Comparison of ENCODE assay signal across 24 mouse cellular contexts in the genomic region with DNA sequence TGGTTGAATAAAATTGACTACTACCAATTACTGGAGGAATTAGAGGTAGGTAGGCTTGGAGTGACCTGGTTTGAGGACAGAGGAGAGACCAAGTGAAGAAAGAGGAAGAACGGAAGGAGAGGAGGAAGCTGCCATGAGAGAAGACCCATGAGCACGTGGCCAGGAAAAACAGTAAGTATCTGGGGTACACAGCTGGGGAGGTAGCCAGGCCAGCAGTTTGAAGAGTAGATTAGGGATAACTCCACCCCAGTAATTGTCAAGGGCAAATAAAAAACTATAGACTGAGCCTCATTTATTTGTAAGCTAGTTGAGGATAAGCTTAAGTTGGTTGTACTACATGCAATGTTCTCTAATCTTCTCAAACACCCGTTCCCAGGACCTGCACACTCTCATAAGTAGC.
"Had no signal": no experiment of that assay in that cellular context is flagged by ENCODE, and none has a peak within 500 bp of the region (broad histone marks: within the 10 kb centered on the region; RNA-seq: fewer than 3 reads in every experiment).

No protein-coding gene starts in this region.

- H3K9me3 ChIP-seq: embryonic facial prominence, embryonic 12.5 days; embryonic facial prominence, embryonic 13.5 days; embryonic facial prominence, embryonic 15.5 days; forebrain, embryonic 10.5 days; forebrain, embryonic 12.5 days; forebrain, embryonic 13.5 days; forebrain, embryonic 15.5 days; heart, embryonic 10.5 days; heart, embryonic 12.5 days had no signal

- H3K4me1 ChIP-seq: embryonic facial prominence, embryonic 12.5 days; embryonic facial prominence, embryonic 13.5 days; embryonic facial prominence, embryonic 15.5 days; forebrain, embryonic 10.5 days; forebrain, embryonic 12.5 days; forebrain, embryonic 13.5 days; forebrain, embryonic 15.5 days; heart, embryonic 10.5 days; heart, embryonic 12.5 days had no signal

- H3K27me3 ChIP-seq: embryonic facial prominence, embryonic 12.5 days; embryonic facial prominence, embryonic 13.5 days; embryonic facial prominence, embryonic 15.5 days; forebrain, embryonic 12.5 days; forebrain, embryonic 13.5 days; forebrain, embryonic 15.5 days; heart, embryonic 12.5 days had no signal

- H3K36me3 ChIP-seq: embryonic facial prominence, embryonic 12.5 days; embryonic facial prominence, embryonic 13.5 days; embryonic facial prominence, embryonic 15.5 days; forebrain, embryonic 10.5 days; forebrain, embryonic 12.5 days; forebrain, embryonic 15.5 days; heart, embryonic 10.5 days; heart, embryonic 12.5 days had no signal

- H3K4me3 ChIP-seq: embryonic facial prominence, embryonic 12.5 days; embryonic facial prominence, embryonic 13.5 days; embryonic facial prominence, embryonic 15.5 days; erythroblast, embryonic 14.5 days; forebrain, embryonic 10.5 days; forebrain, embryonic 12.5 days; forebrain, embryonic 13.5 days; forebrain, embryonic 15.5 days; gastrocnemius, adult 2 months; heart, adult 2 months; heart, embryonic 10.5 days; heart, embryonic 12.5 days had no signal

- H3K27ac ChIP-seq: embryonic facial prominence, embryonic 12.5 days; embryonic facial prominence, embryonic 13.5 days; embryonic facial prominence, embryonic 15.5 days; forebrain, embryonic 10.5 days; forebrain, embryonic 12.5 days; forebrain, embryonic 13.5 days; forebrain, embryonic 15.5 days; gastrocnemius, adult 2 months; heart, adult 2 months; heart, embryonic 10.5 days had no signal

- DNase-seq: cerebellum, adult 9-11 months; cerebellum, postnatal 10 days; cerebellum, postnatal 14 days; cerebellum, postnatal 25 days; cerebellum, postnatal 36 days; embryo, embryonic 11 days; forebrain, postnatal 0 days; gastrocnemius, adult 2 months; gastrocnemius, postnatal 10 days; gastrocnemius, postnatal 14 days; gastrocnemius, postnatal 25 days; gastrocnemius, postnatal 36 days; heart, adult 18-20 months; heart, adult 2 months had no signal

- H3K9ac ChIP-seq: embryonic facial prominence, embryonic 12.5 days; embryonic facial prominence, embryonic 13.5 days; embryonic facial prominence, embryonic 15.5 days; forebrain, embryonic 12.5 days; forebrain, embryonic 13.5 days; forebrain, embryonic 15.5 days; forebrain, postnatal 0 days; heart, embryonic 12.5 days had no signal
